ENCODE assay signal across 8 mouse cellular contexts in the genomic region with DNA sequence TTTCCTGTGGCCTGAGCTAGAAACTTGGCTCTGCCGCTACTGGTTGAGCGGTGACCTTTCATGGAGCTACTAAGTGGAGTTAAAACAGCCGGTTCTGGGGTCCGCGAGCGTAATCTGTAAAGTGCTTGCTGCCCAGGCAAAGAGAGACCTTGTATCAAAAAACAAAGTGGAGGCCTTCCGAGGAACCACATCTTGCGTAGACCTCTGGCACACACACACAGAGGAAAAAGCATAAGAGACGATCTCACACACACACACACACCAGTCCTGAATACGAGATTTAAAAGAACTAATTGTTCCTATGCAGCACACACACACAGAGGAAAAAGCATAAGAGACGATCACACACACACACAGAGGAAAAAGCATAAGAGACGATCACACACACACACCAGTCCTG. TPM values are rescaled to one million over a fixed set of nuclear protein-coding genes. Genes with fewer than 3 reads are reported as not detected.
DNase-seq lines count a peak whose midpoint lies in the region; ATAC-seq and TF ChIP-seq lines count a peak whose summit lies in the region.

No protein-coding gene starts in this region.

- TF ChIP-seq CTCF in lung, adult 2 months (IDR thresholded peaks at IDR 0.05; ENCODE audit: insufficient read depth, low read length) = no peak

- peak overlapping the region; percentile 86 for H3K9ac ChIP-seq in embryonic facial prominence, embryonic 14.5 days (ENCODE audit: low read depth, low read length)
- peak overlapping the region; percentile 79 for H3K9ac ChIP-seq in intestine, embryonic 16.5 days (ENCODE audit: low read depth, low read length)
- peak overlapping the region; percentile 83 for H3K9ac ChIP-seq in neural tube, embryonic 13.5 days

- H3K9me3 ChIP-seq in embryonic facial prominence, embryonic 14.5 days (ENCODE audit: control insufficient read depth, low read length) = no peaks in the 10 kb centered on the region
- H3K9me3 ChIP-seq in intestine, embryonic 16.5 days (ENCODE audit: control insufficient read depth, low read length) = no peaks in the 10 kb centered on the region
- no peaks in the 10 kb centered on the region for H3K9me3 ChIP-seq in neural tube, embryonic 13.5 days

- peaks cover 2% of the 10 kb centered on the region; the same call in 1 of the 2 replicates for H3K4me1 ChIP-seq in lung, adult 2 months (ENCODE audit: control insufficient read depth, insufficient read depth, low read length)
- H3K4me1 ChIP-seq in embryonic facial prominence, embryonic 14.5 days (ENCODE audit: control insufficient read depth, insufficient read depth, low read length) = peaks cover 11% of the 10 kb centered on the region; the same call in 1 of the 2 replicates
- peaks cover 17% of the 10 kb centered on the region for H3K4me1 ChIP-seq in intestine, embryonic 16.5 days (ENCODE audit: control insufficient read depth, insufficient read depth, low read length)
- peaks cover 29% of the 10 kb centered on the region for H3K4me1 ChIP-seq in neural tube, embryonic 13.5 days (replicated peaks)

- peak overlapping the region; percentile 75 for H3K4me3 ChIP-seq in lung, adult 2 months (replicated peaks; ENCODE audit: extremely low read depth, low read depth, low read length)
- peak overlapping the region; percentile 73 for H3K4me3 ChIP-seq in embryonic facial prominence, embryonic 14.5 days (ENCODE audit: low read depth, low read length)
- H3K4me3 ChIP-seq in intestine, embryonic 16.5 days (ENCODE audit: low read length) = peak overlapping the region; percentile 64
- H3K4me3 ChIP-seq in neural tube, embryonic 13.5 days = peak overlapping the region; percentile 66

- H3K27me3 ChIP-seq in embryonic facial prominence, embryonic 14.5 days (replicated peaks; ENCODE audit: control insufficient read depth, insufficient read depth, low read length) = no peaks in the 10 kb centered on the region
- H3K27me3 ChIP-seq in intestine, embryonic 16.5 days (replicated peaks; ENCODE audit: control insufficient read depth, insufficient read depth, low read length) = no peaks in the 10 kb centered on the region
- H3K27me3 ChIP-seq in neural tube, embryonic 13.5 days = no peaks in the 10 kb centered on the region

- peak; percentile 16; the same call in 1 of the 2 replicates for ATAC-seq in embryonic facial prominence, embryonic 14.5 days (ENCODE audit: low read depth)
- peak; percentile 16; the same call in 1 of the 2 replicates for ATAC-seq in intestine, embryonic 16.5 days
- peak; percentile 48 for ATAC-seq in neural tube, embryonic 13.5 days (ENCODE audit: low read depth)
- ATAC-seq in frontal cortex, adult (ENCODE audit: low TSS enrichment) = no peak

- H3K36me3 ChIP-seq in embryonic facial prominence, embryonic 14.5 days (ENCODE audit: control insufficient read depth, insufficient read depth, low read length) = 0 out of 2 replicates have a peak, but pooled peaks cover 3% of the 10 kb centered on the region
- no peaks in the 10 kb centered on the region for H3K36me3 ChIP-seq in intestine, embryonic 16.5 days (ENCODE audit: control insufficient read depth, insufficient read depth, low read length)
- H3K36me3 ChIP-seq in neural tube, embryonic 13.5 days = no peaks in the 10 kb centered on the region

- DNase-seq in lung, adult 2 months = no peak
- no peak for DNase-seq in lung, adult 18-20 months
- no peak for DNase-seq in embryonic facial prominence, embryonic 14.5 days (ENCODE audit: low spot score)
- DNase-seq in MN1 (ENCODE audit: low spot score) = no peak
- no peak for DNase-seq in kidney, postnatal 10 days

- no peak for TF ChIP-seq POLR2A in lung, adult 2 months (IDR thresholded peaks at IDR 0.05; ENCODE audit: borderline replicate concordance, extremely low read depth, low read depth, low read length)

- peak overlapping the region; percentile 91 for H3K27ac ChIP-seq in embryonic facial prominence, embryonic 14.5 days (replicated peaks; ENCODE audit: low read depth, low read length)
- peak overlapping the region; percentile 90 for H3K27ac ChIP-seq in intestine, embryonic 16.5 days (ENCODE audit: low read length)
- peak overlapping the region; percentile 90 for H3K27ac ChIP-seq in neural tube, embryonic 13.5 days (replicated peaks)

- WGBS in lung, adult 2 months = 10% methylated on average over 12 of the region's 12 CpGs
- WGBS in embryonic facial prominence, embryonic 14.5 days = 23% methylated on average over 12 of the region's 12 CpGs
- 20% methylated on average over 12 of the region's 12 CpGs for WGBS in intestine, embryonic 16.5 days
- 25% methylated on average over 12 of the region's 12 CpGs for WGBS in neural tube, embryonic 13.5 days

- H3K4me2 ChIP-seq in embryonic facial prominence, embryonic 14.5 days (ENCODE audit: low read depth, low read length) = peak overlapping the region; percentile 84
- peak overlapping the region; percentile 74 for H3K4me2 ChIP-seq in intestine, embryonic 16.5 days (ENCODE audit: low read depth, low read length)
- H3K4me2 ChIP-seq in neural tube, embryonic 13.5 days = peak overlapping the region; percentile 78

RNA-seq across cellular contexts. Expression of gene Nsmce1, which starts 0.4 kb away (rescaled TPM):
- 35.5 and 38.0 TPM in 2 replicates for polyA plus RNA-seq in lung, adult 2 months (2012; rRNA removed)
- 115 and 116 TPM in 2 replicates for polyA plus RNA-seq in embryonic facial prominence, embryonic 14.5 days (2014; fragmentation: Nextera tagmentation; extraction: Ambion mirVana)
- 104 and 115 TPM in 2 replicates for polyA plus RNA-seq in intestine, embryonic 16.5 days (2015; fragmentation: Nextera tagmentation; extraction: Ambion mirVana)
- polyA plus RNA-seq in neural tube, embryonic 13.5 days (2015; fragmentation: Nextera tagmentation; extraction: Ambion mirVana) = 93.2 and 105 TPM in 2 replicates

RNA-seq across cellular contexts. Expression of gene Kdm8, which starts 47.3 kb away (rescaled TPM):
- polyA plus RNA-seq in lung, adult 2 months (2012; rRNA removed) = 4.6 and 6.0 TPM in 2 replicates
- 6.9 and 8.7 TPM in 2 replicates for polyA plus RNA-seq in embryonic facial prominence, embryonic 14.5 days (2014; fragmentation: Nextera tagmentation; extraction: Ambion mirVana)
- 9.3 and 10.4 TPM in 2 replicates for polyA plus RNA-seq in intestine, embryonic 16.5 days (2015; fragmentation: Nextera tagmentation; extraction: Ambion mirVana)
- polyA plus RNA-seq in neural tube, embryonic 13.5 days (2015; fragmentation: Nextera tagmentation; extraction: Ambion mirVana) = 4.7 and 5.4 TPM in 2 replicates
